Mouse (Mus musculus) kidney, embryonic 16.5 days (tissue): ENCODE results near the gene Dnaja2. TPM values are rescaled to one million over a fixed set of nuclear protein-coding genes. Genes with fewer than 3 reads are reported as not detected.

Source experiments
- ATAC-seq: fragments of 200-750 bp; cut with Nextera tagmentation; 2 replicates; pipeline ENCODE4 v1.8.0; 2017; ENCODE audit warnings: moderate TSS enrichment; ENCODE audit not compliant: low FRiP score, low TSS enrichment
- H3K27ac ChIP-seq: fragments of 300-500 bp; sonication (generic); 2 replicates; pipeline ENCODE4 v1.5.1; 2014; ENCODE audit warnings: low read length
- H3K27me3 ChIP-seq: fragments of 300-500 bp; sonication (generic); 2 replicates; pipeline ENCODE4 v1.6.1; 2014; ENCODE audit warnings: low read length, control low read depth, mixed read lengths; ENCODE audit not compliant: insufficient read depth
- H3K36me3 ChIP-seq: fragments of 300-500 bp; sonication (generic); 2 replicates; pipeline ENCODE4 v1.6.1; 2014; ENCODE audit warnings: low read length, control low read depth, mixed read lengths; ENCODE audit not compliant: insufficient read depth
- H3K4me1 ChIP-seq: fragments of 300-500 bp; sonication (generic); 2 replicates; pipeline ENCODE4 v1.6.1; 2014; ENCODE audit warnings: low read length, control low read depth, mixed read lengths; ENCODE audit not compliant: insufficient read depth
- H3K4me2 ChIP-seq: fragments of 300-500 bp; sonication (generic); replicated peaks from 2 replicates; pipeline ENCODE4 v1.6.1; 2014; ENCODE audit warnings: low read depth, low read length
- H3K4me3 ChIP-seq: fragments of 300-500 bp; sonication (generic); 2 replicates; pipeline ENCODE4 v1.5.1; 2014; ENCODE audit warnings: mild to moderate bottlenecking, low read length
- H3K9ac ChIP-seq: fragments of 300-500 bp; sonication (generic); replicated peaks from 2 replicates; pipeline ENCODE4 v1.6.1; 2014; ENCODE audit warnings: low read length
- H3K9me3 ChIP-seq: fragments of 300-500 bp; sonication (generic); 2 replicates; pipeline ENCODE4 v1.6.1; 2016; ENCODE audit warnings: low read length, control low read depth
- WGBS: fragments of 180-500 bp; shearing (Covaris S2); extraction: QIAGEN DNeasy Blood & Tissue Kit; methylation state at CpG from one replicate; pipeline ENCODE4 v1.1.7; 2014; 5-methylcytosine and 5-hydroxymethylcytosine counted together
- polyA plus RNA-seq: library from polyadenylated mRNA; unstranded; fragments of >200 nt; fragmentation: Nextera tagmentation; extraction: Ambion mirVana; gene quantifications from 2 replicates; pipeline ENCODE4 v1.2.1, GENCODE M21; 2015

Gene Dnaja2
- polyA plus RNA-seq, 1 experiment from 2014 or later, result 181 TPM

GRCm38 (mm10) chr8:85530717-85531116 is 24.4 kb downstream of the Dnaja2 start:
- no peak overlapping the region for H3K4me2 ChIP-seq
- H3K9me3 ChIP-seq, result no peaks in the 10 kb centered on the region
- no peaks in the 10 kb centered on the region for H3K4me1 ChIP-seq
- 0 out of 2 replicates have a peak, but pooled peaks cover 5% of the 10 kb centered on the region for H3K36me3 ChIP-seq
- ATAC-seq, result no peak
- no peak overlapping the region for H3K4me3 ChIP-seq
- H3K9ac ChIP-seq, result no peak overlapping the region
- H3K27me3 ChIP-seq, result no peaks in the 10 kb centered on the region
- WGBS, result 91% methylated on average over 1 of the region's 1 CpGs
- H3K27ac ChIP-seq, result no peak overlapping the region

GRCm38 (mm10) chr8:85528959-85529358 is 26.2 kb downstream of the Dnaja2 start:
- Histone ChIP-seq H3K27me3 (no peaks in the 10 kb centered on the region), H3K9me3 (no peaks in the 10 kb centered on the region), H3K36me3 (0 out of 2 replicates have a peak, but pooled peaks cover 2% of the 10 kb centered on the region), H3K4me2 (no peak overlapping the region), H3K27ac (no peak overlapping the region), H3K4me3 (no peak overlapping the region), H3K4me1 (no peaks in the 10 kb centered on the region), H3K9ac (no peak overlapping the region)
- no peak for ATAC-seq
- 47% methylated on average over 3 of the region's 3 CpGs for WGBS

GRCm38 (mm10) chr8:85526105-85526504 is 29.0 kb downstream of the Dnaja2 start:
- Histone ChIP-seq H3K9ac (no peak overlapping the region), H3K4me1 (no peaks in the 10 kb centered on the region), H3K27ac (no peak overlapping the region), H3K27me3 (no peaks in the 10 kb centered on the region), H3K36me3 (peaks cover 14% of the 10 kb centered on the region), H3K4me3 (no peak overlapping the region), H3K9me3 (no peaks in the 10 kb centered on the region), H3K4me2 (no peak overlapping the region)
- ATAC-seq, result no peak
- 24% methylated on average over 6 of the region's 6 CpGs for WGBS

GRCm38 (mm10) chr8:85524086-85524485 is 31.1 kb downstream of the Dnaja2 start:
- 95% methylated on average over 7 of the region's 7 CpGs for WGBS
- no peak overlapping the region for H3K27ac ChIP-seq
- no peak for ATAC-seq
- no peaks in the 10 kb centered on the region for H3K9me3 ChIP-seq
- no peak overlapping the region for H3K4me3 ChIP-seq
- H3K36me3 ChIP-seq, result peaks cover 23% of the 10 kb centered on the region
- H3K27me3 ChIP-seq, result no peaks in the 10 kb centered on the region
- H3K4me2 ChIP-seq, result no peak overlapping the region
- H3K9ac ChIP-seq, result no peak overlapping the region
- no peaks in the 10 kb centered on the region for H3K4me1 ChIP-seq

GRCm38 (mm10) chr8:85521332-85521731 is 33.8 kb downstream of the Dnaja2 start:
- Histone ChIP-seq H3K9me3 (no peaks in the 10 kb centered on the region), H3K4me3 (no peak overlapping the region), H3K36me3 (peaks cover 32% of the 10 kb centered on the region), H3K4me1 (no peaks in the 10 kb centered on the region), H3K27ac (no peak overlapping the region), H3K27me3 (no peaks in the 10 kb centered on the region), H3K9ac (no peak overlapping the region), H3K4me2 (no peak overlapping the region)
- WGBS, result 92% methylated on average over 8 of the region's 8 CpGs
- no peak for ATAC-seq

GRCm38 (mm10) chr8:85520586-85520985 is 34.6 kb downstream of the Dnaja2 start:
- Histone ChIP-seq H3K4me3 (no peak overlapping the region), H3K4me1 (no peaks in the 10 kb centered on the region), H3K27ac (no peak overlapping the region), H3K36me3 (peaks cover 32% of the 10 kb centered on the region), H3K9ac (no peak overlapping the region), H3K4me2 (no peak overlapping the region), H3K9me3 (no peaks in the 10 kb centered on the region), H3K27me3 (no peaks in the 10 kb centered on the region)
- 94% methylated on average over 4 of the region's 4 CpGs for WGBS
- no peak for ATAC-seq

- WGBS, result 93% methylated on average over 10 of the region's 10 CpGs
- no peaks in the 10 kb centered on the region for H3K9me3 ChIP-seq
- peaks cover 33% of the 10 kb centered on the region for H3K36me3 ChIP-seq
- H3K4me2 ChIP-seq, result no peak overlapping the region
- ATAC-seq, result no peak
- H3K4me1 ChIP-seq, result no peaks in the 10 kb centered on the region
- no peak overlapping the region for H3K27ac ChIP-seq
- H3K9ac ChIP-seq, result no peak overlapping the region
- no peak overlapping the region for H3K4me3 ChIP-seq
- no peaks in the 10 kb centered on the region for H3K27me3 ChIP-seq
Measured at GRCm38 (mm10) chr8:85517956-85518355, 37.2 kb downstream of the Dnaja2 start.

- H3K9ac ChIP-seq, result no peak overlapping the region
- no peak overlapping the region for H3K4me3 ChIP-seq
- ATAC-seq, result no peak
- H3K4me1 ChIP-seq, result no peaks in the 10 kb centered on the region
- no peak overlapping the region for H3K4me2 ChIP-seq
- H3K36me3 ChIP-seq, result peaks cover 36% of the 10 kb centered on the region
- H3K27me3 ChIP-seq, result no peaks in the 10 kb centered on the region
- no peak overlapping the region for H3K27ac ChIP-seq
- H3K9me3 ChIP-seq, result no peaks in the 10 kb centered on the region
- WGBS, result 68% methylated on average over 4 of the region's 4 CpGs
Measured at GRCm38 (mm10) chr8:85517336-85517735, 37.8 kb downstream of the Dnaja2 start.

- H3K36me3 ChIP-seq, result peaks cover 32% of the 10 kb centered on the region; the same call in 1 of the 2 replicates
Measured at GRCm38 (mm10) chr8:85515391-85515790, 39.8 kb downstream of the Dnaja2 start.

GRCm38 (mm10) chr8:85513283-85513682 is 41.9 kb downstream of the Dnaja2 start:
- Histone ChIP-seq H3K27ac (no peak overlapping the region), H3K4me3 (no peak overlapping the region), H3K4me2 (no peak overlapping the region), H3K9ac (no peak overlapping the region), H3K9me3 (no peaks in the 10 kb centered on the region), H3K27me3 (no peaks in the 10 kb centered on the region), H3K4me1 (no peaks in the 10 kb centered on the region), H3K36me3 (peaks cover 33% of the 10 kb centered on the region)
- 86% methylated on average over 4 of the region's 4 CpGs for WGBS
- no peak for ATAC-seq

More at GRCm38 (mm10) chr8:85515391-85515790, 39.8 kb downstream of the Dnaja2 start:
- no peaks in the 10 kb centered on the region for H3K9me3 ChIP-seq
- no peak overlapping the region for H3K4me3 ChIP-seq
- H3K4me1 ChIP-seq, result no peaks in the 10 kb centered on the region
- no peaks in the 10 kb centered on the region for H3K27me3 ChIP-seq
- ATAC-seq, result no peak
- no peak overlapping the region for H3K27ac ChIP-seq
- no peak overlapping the region for H3K4me2 ChIP-seq
- no peak overlapping the region for H3K9ac ChIP-seq
- WGBS, result 69% methylated on average over 7 of the region's 7 CpGs
